Mouse (Mus musculus): ENCODE data around the gene Apol6. TPM values are rescaled to one million over a fixed set of nuclear protein-coding genes. Genes with fewer than 3 reads are reported as not detected.
A peak's percentile ranks its signal among the peaks of the same experiment; 100 is the strongest.

Gene Apol6
- total and polyA plus RNA-seq, 2 experiments from 2014 or later: 0.11 TPM; not detected in 1

DNA sequence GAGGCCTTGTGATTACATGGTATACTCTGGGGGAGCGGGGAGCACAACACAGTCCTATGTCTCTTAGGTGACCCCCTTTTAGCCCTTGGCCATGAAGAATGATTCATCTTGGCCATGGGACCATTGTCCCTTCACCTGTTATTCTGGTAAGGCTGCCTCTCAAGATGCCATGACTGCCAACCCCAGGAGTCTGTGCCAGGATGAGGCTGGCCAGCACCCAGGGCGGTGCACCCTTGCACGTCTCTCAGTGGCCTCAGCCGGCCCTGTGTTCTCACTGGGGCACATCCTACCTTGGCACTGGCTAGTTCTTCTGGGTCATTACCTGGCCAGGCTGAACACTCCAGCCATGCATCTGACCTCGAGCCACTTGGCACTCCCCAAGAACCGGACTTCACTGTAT lies 35.7 kb upstream of the Apol6 start:
- no peak for ATAC-seq (ENCODE audit: insufficient read depth, low read depth)
- DNase-seq (ENCODE audit: low spot score): no peak
- no peak overlapping the region for H3K4me3 ChIP-seq (ENCODE audit: low read depth, low read length)
- no peaks in the 10 kb centered on the region for H3K9me3 ChIP-seq (replicated peaks; ENCODE audit: control insufficient read depth, low read length)
- no peak overlapping the region for H3K9ac ChIP-seq (replicated peaks; ENCODE audit: low read depth, low read length)
- H3K36me3 ChIP-seq (replicated peaks; ENCODE audit: control insufficient read depth, insufficient read depth, low read length): no peaks in the 10 kb centered on the region
- H3K4me2 ChIP-seq (ENCODE audit: low read depth, low read length): no peak overlapping the region
- WGBS: 78% methylated on average over 6 of the region's 6 CpGs
- H3K4me1 ChIP-seq (ENCODE audit: control insufficient read depth, insufficient read depth): peaks cover 13% of the 10 kb centered on the region; the same call in 1 of the 2 replicates
- H3K27me3 ChIP-seq (ENCODE audit: control insufficient read depth, insufficient read depth, low read length): no peaks in the 10 kb centered on the region
- H3K27ac ChIP-seq (ENCODE audit: low read depth): no peak overlapping the region
- TF ChIP-seq CTCF (IDR thresholded peaks at IDR 0.05; ENCODE audit: low read depth) (no peak), EP300 (IDR thresholded peaks at IDR 0.05; ENCODE audit: low read depth) (no peak)

DNA sequence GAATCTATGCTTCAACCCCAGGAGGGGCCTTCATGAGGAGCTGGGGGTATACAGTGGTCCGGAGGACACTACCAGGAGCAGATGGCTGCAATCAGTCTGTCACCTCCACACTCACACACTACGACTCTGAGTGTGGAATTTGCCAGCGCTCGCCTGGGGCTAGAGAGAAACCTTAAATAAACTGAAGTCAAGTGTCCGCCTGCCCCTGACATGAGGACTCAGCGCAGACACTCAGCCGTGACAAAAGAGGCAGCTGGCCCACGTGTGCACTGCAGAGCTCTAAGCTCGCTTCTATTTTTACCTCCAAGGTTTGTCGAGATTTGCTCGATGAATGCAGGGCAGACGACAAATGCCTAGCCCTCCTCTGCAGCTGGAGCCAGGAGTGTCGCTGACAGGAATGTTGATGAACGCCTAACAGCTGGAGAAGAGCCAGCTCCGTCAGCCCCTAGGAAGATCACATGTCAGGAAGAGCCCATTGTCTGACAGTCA lies 30.7 kb upstream of the Apol6 start:
- DNase-seq (ENCODE audit: low spot score) (peak; percentile 96), ATAC-seq (ENCODE audit: insufficient read depth, low read depth) (peak; percentile 89)
- WGBS: 3% methylated on average over 15 of the region's 15 CpGs
- TF ChIP-seq EP300 (IDR thresholded peaks at IDR 0.05; ENCODE audit: low read depth): peak; percentile 97
- TF ChIP-seq CTCF (IDR thresholded peaks at IDR 0.05; ENCODE audit: low read depth): no peak
- Histone ChIP-seq H3K27ac (ENCODE audit: low read depth) (peak overlapping the region; percentile 95), H3K4me3 (ENCODE audit: low read depth, low read length) (peak overlapping the region; percentile 14), H3K4me2 (ENCODE audit: low read depth, low read length) (peak overlapping the region; percentile 40), H3K9ac (replicated peaks; ENCODE audit: low read depth, low read length) (peak overlapping the region; percentile 45), H3K9me3 (replicated peaks; ENCODE audit: control insufficient read depth, low read length) (no peaks in the 10 kb centered on the region), H3K27me3 (ENCODE audit: control insufficient read depth, insufficient read depth, low read length) (no peaks in the 10 kb centered on the region), H3K36me3 (replicated peaks; ENCODE audit: control insufficient read depth, insufficient read depth, low read length) (peaks cover 28% of the 10 kb centered on the region), H3K4me1 (ENCODE audit: control insufficient read depth, insufficient read depth) (peaks cover 46% of the 10 kb centered on the region)

DNA sequence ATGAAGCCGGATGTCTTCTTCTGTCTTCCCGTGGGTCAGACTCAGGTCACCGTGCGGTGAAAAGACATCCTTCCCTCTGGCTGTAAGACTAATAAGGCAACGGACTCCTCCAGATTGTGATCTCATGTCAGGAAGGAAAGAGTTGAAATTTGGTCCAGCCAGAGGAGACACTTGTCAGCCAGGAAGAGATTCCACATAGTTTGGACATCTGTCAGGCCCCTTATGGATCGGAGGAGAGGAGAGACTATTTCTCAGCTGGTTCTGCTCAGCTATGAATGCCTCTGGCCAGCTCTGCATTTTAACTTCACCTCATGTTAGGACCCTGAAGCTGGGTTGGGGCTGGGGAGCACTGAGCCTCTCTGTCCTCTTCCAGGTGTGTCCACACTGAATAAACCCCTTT lies 30.1 kb upstream of the Apol6 start:
- ATAC-seq (ENCODE audit: insufficient read depth, low read depth): no peak
- 7% methylated on average over 6 of the region's 6 CpGs for WGBS
- no peaks in the 10 kb centered on the region for H3K27me3 ChIP-seq (ENCODE audit: control insufficient read depth, insufficient read depth, low read length)
- no peak for DNase-seq (ENCODE audit: low spot score)
- H3K36me3 ChIP-seq (replicated peaks; ENCODE audit: control insufficient read depth, insufficient read depth, low read length): peaks cover 28% of the 10 kb centered on the region
- peak overlapping the region; percentile 41; the same call in 1 of the 2 replicates for H3K9ac ChIP-seq (replicated peaks; ENCODE audit: low read depth, low read length)
- H3K9me3 ChIP-seq (replicated peaks; ENCODE audit: control insufficient read depth, low read length): no peaks in the 10 kb centered on the region
- H3K4me1 ChIP-seq (ENCODE audit: control insufficient read depth, insufficient read depth): peaks cover 52% of the 10 kb centered on the region
- peak overlapping the region; percentile 95 for H3K27ac ChIP-seq (ENCODE audit: low read depth)
- 0 out of 2 replicates have a peak overlapping the region, but pooled peaks have one; percentile 40 for H3K4me2 ChIP-seq (ENCODE audit: low read depth, low read length)
- no peak overlapping the region for H3K4me3 ChIP-seq (ENCODE audit: low read depth, low read length)
- no peak for TF ChIP-seq EP300 (IDR thresholded peaks at IDR 0.05; ENCODE audit: low read depth)
- no peak for TF ChIP-seq CTCF (IDR thresholded peaks at IDR 0.05; ENCODE audit: low read depth)

DNA sequence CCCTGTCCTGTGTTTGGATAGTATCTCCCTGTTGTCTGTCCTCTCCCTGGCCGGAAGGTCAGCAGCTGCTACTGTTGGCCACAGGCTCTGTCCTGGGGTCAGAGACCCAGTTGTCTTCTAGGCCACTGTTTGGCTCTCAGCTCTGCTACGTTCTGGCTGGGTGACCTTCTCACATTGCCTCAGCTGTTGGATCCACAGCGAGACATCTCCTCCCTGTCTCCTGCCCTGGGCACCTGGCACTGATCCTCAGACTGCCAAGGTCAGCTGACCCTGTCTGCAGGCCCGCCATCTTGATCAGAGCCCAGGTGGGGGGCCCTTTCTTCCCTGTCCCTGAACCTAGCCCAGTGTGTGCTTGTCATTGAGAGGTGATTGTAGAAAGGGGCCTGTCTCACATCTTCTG lies 29.5 kb upstream of the Apol6 start:
- TF ChIP-seq CTCF (IDR thresholded peaks at IDR 0.05; ENCODE audit: low read depth) (no peak), EP300 (IDR thresholded peaks at IDR 0.05; ENCODE audit: low read depth) (no peak; the same call in 1 of the 2 replicates)
- Histone ChIP-seq H3K4me1 (ENCODE audit: control insufficient read depth, insufficient read depth) (peaks cover 52% of the 10 kb centered on the region), H3K27me3 (ENCODE audit: control insufficient read depth, insufficient read depth, low read length) (no peaks in the 10 kb centered on the region), H3K9me3 (replicated peaks; ENCODE audit: control insufficient read depth, low read length) (no peaks in the 10 kb centered on the region), H3K36me3 (replicated peaks; ENCODE audit: control insufficient read depth, insufficient read depth, low read length) (peaks cover 28% of the 10 kb centered on the region), H3K4me2 (ENCODE audit: low read depth, low read length) (no peak overlapping the region), H3K27ac (ENCODE audit: low read depth) (peak overlapping the region; percentile 95), H3K4me3 (ENCODE audit: low read depth, low read length) (no peak overlapping the region), H3K9ac (replicated peaks; ENCODE audit: low read depth, low read length) (peak overlapping the region; percentile 41; the same call in 1 of the 2 replicates)
- no peak for DNase-seq (ENCODE audit: low spot score)
- no peak for ATAC-seq (ENCODE audit: insufficient read depth, low read depth)
- WGBS: 31% methylated on average over 4 of the region's 4 CpGs

DNA sequence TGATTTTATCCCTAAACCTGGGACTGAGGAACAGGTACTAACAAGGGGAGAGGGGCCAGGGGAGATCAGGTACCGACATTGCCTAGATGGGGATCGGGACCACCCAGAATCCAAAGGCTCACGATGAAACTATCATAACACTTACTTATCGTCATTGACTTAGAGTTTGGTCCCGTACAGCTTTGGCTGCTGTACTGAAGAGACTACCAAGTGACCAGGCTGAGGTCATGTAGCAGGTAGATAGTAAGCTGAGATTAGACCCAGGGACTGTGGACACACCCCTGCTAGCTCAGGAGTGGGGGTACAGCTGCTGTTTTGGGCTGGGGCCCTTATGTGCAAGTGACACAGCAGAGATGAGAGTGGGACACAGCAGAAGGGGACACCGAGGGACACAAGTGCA lies 28.0 kb upstream of the Apol6 start:
- no peak overlapping the region for H3K4me2 ChIP-seq (ENCODE audit: low read depth, low read length)
- ATAC-seq (ENCODE audit: insufficient read depth, low read depth) (no peak), DNase-seq (ENCODE audit: low spot score) (no peak)
- TF ChIP-seq EP300 (IDR thresholded peaks at IDR 0.05; ENCODE audit: low read depth): no peak
- no peak for TF ChIP-seq CTCF (IDR thresholded peaks at IDR 0.05; ENCODE audit: low read depth)
- 88% methylated on average over 6 of the region's 6 CpGs for WGBS
- H3K36me3 ChIP-seq (replicated peaks; ENCODE audit: control insufficient read depth, insufficient read depth, low read length): peaks cover 28% of the 10 kb centered on the region
- H3K9ac ChIP-seq (replicated peaks; ENCODE audit: low read depth, low read length): no peak overlapping the region; the same call in 1 of the 2 replicates
- H3K9me3 ChIP-seq (replicated peaks; ENCODE audit: control insufficient read depth, low read length): no peaks in the 10 kb centered on the region
- H3K4me1 ChIP-seq (ENCODE audit: control insufficient read depth, insufficient read depth): peaks cover 63% of the 10 kb centered on the region
- no peak overlapping the region for H3K4me3 ChIP-seq (ENCODE audit: low read depth, low read length)
- peak overlapping the region; percentile 95 for H3K27ac ChIP-seq (ENCODE audit: low read depth)
- H3K27me3 ChIP-seq (ENCODE audit: control insufficient read depth, insufficient read depth, low read length): no peaks in the 10 kb centered on the region

DNA sequence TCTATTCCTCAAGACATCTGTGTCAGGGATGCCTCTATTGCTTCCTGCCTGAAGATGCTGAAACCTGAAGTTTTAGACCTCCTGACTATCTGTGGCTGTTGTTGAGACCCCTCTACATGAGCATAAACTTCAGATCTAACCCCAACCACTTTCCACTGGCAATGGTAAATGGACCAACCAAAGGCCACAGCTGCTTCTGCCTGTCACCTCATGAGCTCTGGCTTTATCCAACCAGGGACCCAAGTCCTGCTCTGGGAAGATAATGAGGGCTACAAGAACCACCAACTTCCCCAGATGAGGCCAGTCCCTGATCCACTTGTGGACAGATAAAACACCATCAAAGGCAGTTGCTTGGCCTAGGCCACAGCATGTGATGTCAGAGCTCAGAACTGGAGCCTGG lies 26.6 kb upstream of the Apol6 start:
- H3K4me1 ChIP-seq (ENCODE audit: control insufficient read depth, insufficient read depth): peaks cover 62% of the 10 kb centered on the region
- H3K27me3 ChIP-seq (ENCODE audit: control insufficient read depth, insufficient read depth, low read length): no peaks in the 10 kb centered on the region
- peaks cover 28% of the 10 kb centered on the region for H3K36me3 ChIP-seq (replicated peaks; ENCODE audit: control insufficient read depth, insufficient read depth, low read length)
- ATAC-seq (ENCODE audit: insufficient read depth, low read depth) (no peak), DNase-seq (ENCODE audit: low spot score) (no peak)
- no peak overlapping the region for H3K4me3 ChIP-seq (ENCODE audit: low read depth, low read length)
- H3K27ac ChIP-seq (ENCODE audit: low read depth): peak overlapping the region; percentile 95
- 0 out of 2 replicates have a peak overlapping the region, but pooled peaks have one; percentile 48 for H3K9ac ChIP-seq (replicated peaks; ENCODE audit: low read depth, low read length)
- H3K4me2 ChIP-seq (ENCODE audit: low read depth, low read length): no peak overlapping the region
- TF ChIP-seq CTCF (IDR thresholded peaks at IDR 0.05; ENCODE audit: low read depth) (no peak), EP300 (IDR thresholded peaks at IDR 0.05; ENCODE audit: low read depth) (no peak)
- H3K9me3 ChIP-seq (replicated peaks; ENCODE audit: control insufficient read depth, low read length): no peaks in the 10 kb centered on the region
